Mouse (Mus musculus): ENCODE data around the gene Pomc. TPM values are rescaled to one million over a fixed set of nuclear protein-coding genes. Genes with fewer than 3 reads are reported as not detected.

Pomc gene
- total and polyA plus RNA-seq, 2 experiments, result 0.18 TPM; not detected in 1

GRCm38 (mm10) chr12:3911831-3912348, 42.9 kb upstream of the Pomc start:
- Histone ChIP-seq H3K9ac (ENCODE audit: low read depth, low read length) (no peak overlapping the region), H3K27ac (replicated peaks; ENCODE audit: insufficient read depth, low read depth, low read length) (peak overlapping the region; percentile 95), H3K27me3 (ENCODE audit: control insufficient read depth, insufficient read depth, low read length) (no peaks in the 10 kb centered on the region), H3K36me3 (ENCODE audit: control insufficient read depth, insufficient read depth, low read length) (peaks cover 9% of the 10 kb centered on the region), H3K4me1 (ENCODE audit: control insufficient read depth, insufficient read depth, low read length) (peaks cover 11% of the 10 kb centered on the region; the same call in 1 of the 2 replicates), H3K4me3 (ENCODE audit: insufficient read depth, low read depth, low read length) (no peak overlapping the region), H3K79me2 (ENCODE audit: control insufficient read depth, insufficient read depth, low read length) (no peaks in the 10 kb centered on the region)
- 15% methylated on average over 7 of the region's 7 CpGs for whole genome bisulfite sequencing
- TF ChIP-seq POLR2A (IDR thresholded peaks at IDR 0.05; ENCODE audit: extremely low read depth, insufficient read depth, low read length), result no peak
- 0 out of 2 replicates have a peak, but pooled peaks have one; percentile 3 for TF ChIP-seq CTCF (IDR thresholded peaks at IDR 0.05; ENCODE audit: low read depth, low read length)
- peak; percentile 99 for DNase-seq (ENCODE audit: extremely low read depth, low read depth, low spot score)

- Histone ChIP-seq H3K4me1 (ENCODE audit: control insufficient read depth, insufficient read depth, low read length) (peaks cover 17% of the 10 kb centered on the region), H3K27ac (replicated peaks; ENCODE audit: insufficient read depth, low read depth, low read length) (no peak overlapping the region), H3K79me2 (ENCODE audit: control insufficient read depth, insufficient read depth, low read length) (no peaks in the 10 kb centered on the region), H3K4me3 (ENCODE audit: insufficient read depth, low read depth, low read length) (no peak overlapping the region), H3K27me3 (ENCODE audit: control insufficient read depth, insufficient read depth, low read length) (no peaks in the 10 kb centered on the region), H3K9ac (ENCODE audit: low read depth, low read length) (no peak overlapping the region), H3K36me3 (ENCODE audit: control insufficient read depth, insufficient read depth, low read length) (no peaks in the 10 kb centered on the region)
- 56% methylated on average over 3 of the region's 3 CpGs for WGBS
- DNase-seq (ENCODE audit: extremely low read depth, low read depth, low spot score), result no peak
- TF ChIP-seq POLR2A (IDR thresholded peaks at IDR 0.05; ENCODE audit: extremely low read depth, insufficient read depth, low read length) (no peak), CTCF (IDR thresholded peaks at IDR 0.05; ENCODE audit: low read depth, low read length) (no peak)
Measured at GRCm38 (mm10) chr12:3915852-3916251, 38.9 kb upstream of the Pomc start.

GRCm38 (mm10) chr12:3917668-3918341, 36.9 kb upstream of the Pomc start:
- H3K27me3 ChIP-seq (ENCODE audit: control insufficient read depth, insufficient read depth, low read length), result no peaks in the 10 kb centered on the region
- no peak overlapping the region for H3K4me3 ChIP-seq (ENCODE audit: insufficient read depth, low read depth, low read length)
- WGBS, result 78% methylated on average over 14 of the region's 14 CpGs
- H3K36me3 ChIP-seq (ENCODE audit: control insufficient read depth, insufficient read depth, low read length), result no peaks in the 10 kb centered on the region
- H3K4me1 ChIP-seq (ENCODE audit: control insufficient read depth, insufficient read depth, low read length), result peaks cover 9% of the 10 kb centered on the region
- no peak overlapping the region for H3K9ac ChIP-seq (ENCODE audit: low read depth, low read length)
- H3K27ac ChIP-seq (replicated peaks; ENCODE audit: insufficient read depth, low read depth, low read length), result no peak overlapping the region
- H3K79me2 ChIP-seq (ENCODE audit: control insufficient read depth, insufficient read depth, low read length), result no peaks in the 10 kb centered on the region
- TF ChIP-seq POLR2A (IDR thresholded peaks at IDR 0.05; ENCODE audit: extremely low read depth, insufficient read depth, low read length), result no peak
- TF ChIP-seq CTCF (IDR thresholded peaks at IDR 0.05; ENCODE audit: low read depth, low read length), result no peak
- DNase-seq (ENCODE audit: extremely low read depth, low read depth, low spot score), result no peak

GRCm38 (mm10) chr12:3918577-3918976, 36.2 kb upstream of the Pomc start:
- H3K36me3 ChIP-seq (ENCODE audit: control insufficient read depth, insufficient read depth, low read length), result no peaks in the 10 kb centered on the region
- no peaks in the 10 kb centered on the region for H3K27me3 ChIP-seq (ENCODE audit: control insufficient read depth, insufficient read depth, low read length)
- TF ChIP-seq CTCF (IDR thresholded peaks at IDR 0.05; ENCODE audit: low read depth, low read length) (no peak), POLR2A (IDR thresholded peaks at IDR 0.05; ENCODE audit: extremely low read depth, insufficient read depth, low read length) (no peak)
- peaks cover 9% of the 10 kb centered on the region for H3K4me1 ChIP-seq (ENCODE audit: control insufficient read depth, insufficient read depth, low read length)
- H3K27ac ChIP-seq (replicated peaks; ENCODE audit: insufficient read depth, low read depth, low read length), result no peak overlapping the region
- no peak overlapping the region for H3K9ac ChIP-seq (ENCODE audit: low read depth, low read length)
- H3K79me2 ChIP-seq (ENCODE audit: control insufficient read depth, insufficient read depth, low read length), result no peaks in the 10 kb centered on the region
- peak; percentile 70 for DNase-seq (ENCODE audit: extremely low read depth, low read depth, low spot score)
- WGBS, result 51% methylated on average over 3 of the region's 3 CpGs
- H3K4me3 ChIP-seq (ENCODE audit: insufficient read depth, low read depth, low read length), result no peak overlapping the region

- 33% methylated on average over 3 of the region's 3 CpGs for WGBS
Measured at GRCm38 (mm10) chr12:3919423-3919822, 35.3 kb upstream of the Pomc start.

GRCm38 (mm10) chr12:3926127-3926526, 28.6 kb upstream of the Pomc start:
- H3K4me3 ChIP-seq (ENCODE audit: insufficient read depth, low read depth, low read length), result no peak overlapping the region
- H3K27ac ChIP-seq (replicated peaks; ENCODE audit: insufficient read depth, low read depth, low read length), result no peak overlapping the region
- no peaks in the 10 kb centered on the region; the same call in 1 of the 2 replicates for H3K27me3 ChIP-seq (ENCODE audit: control insufficient read depth, insufficient read depth, low read length)
- no peaks in the 10 kb centered on the region for H3K36me3 ChIP-seq (ENCODE audit: control insufficient read depth, insufficient read depth, low read length)
- 7% methylated on average over 1 of the region's 1 CpGs for WGBS
- no peak overlapping the region for H3K9ac ChIP-seq (ENCODE audit: low read depth, low read length)
- no peaks in the 10 kb centered on the region for H3K79me2 ChIP-seq (ENCODE audit: control insufficient read depth, insufficient read depth, low read length)
- peak; percentile 18 for DNase-seq (ENCODE audit: extremely low read depth, low read depth, low spot score)
- TF ChIP-seq POLR2A (IDR thresholded peaks at IDR 0.05; ENCODE audit: extremely low read depth, insufficient read depth, low read length), result no peak
- peak; percentile 68 for TF ChIP-seq CTCF (IDR thresholded peaks at IDR 0.05; ENCODE audit: low read depth, low read length)
- no peaks in the 10 kb centered on the region for H3K4me1 ChIP-seq (ENCODE audit: control insufficient read depth, insufficient read depth, low read length)

More at GRCm38 (mm10) chr12:3919423-3919822, 35.3 kb upstream of the Pomc start:
- H3K36me3 ChIP-seq (ENCODE audit: control insufficient read depth, insufficient read depth, low read length), result no peaks in the 10 kb centered on the region
- no peaks in the 10 kb centered on the region for H3K79me2 ChIP-seq (ENCODE audit: control insufficient read depth, insufficient read depth, low read length)
- no peak overlapping the region; the same call in 1 of the 2 replicates for H3K27ac ChIP-seq (replicated peaks; ENCODE audit: insufficient read depth, low read depth, low read length)
- no peaks in the 10 kb centered on the region for H3K27me3 ChIP-seq (ENCODE audit: control insufficient read depth, insufficient read depth, low read length)
- H3K4me3 ChIP-seq (ENCODE audit: insufficient read depth, low read depth, low read length), result no peak overlapping the region
- H3K9ac ChIP-seq (ENCODE audit: low read depth, low read length), result no peak overlapping the region
- TF ChIP-seq CTCF (IDR thresholded peaks at IDR 0.05; ENCODE audit: low read depth, low read length), result no peak
- H3K4me1 ChIP-seq (ENCODE audit: control insufficient read depth, insufficient read depth, low read length), result peaks cover 9% of the 10 kb centered on the region
- DNase-seq (ENCODE audit: extremely low read depth, low read depth, low spot score), result peak; percentile 81

All from liver, adult 2 months (tissue).